Mouse (Mus musculus): Measurements from ENCODE around the gene Gm17545. TPM values are rescaled to one million over a fixed set of nuclear protein-coding genes. Genes with fewer than 3 reads are reported as not detected.

Gene Gm17545
- total and polyA plus RNA-seq, 3 experiments, result not detected

DNA sequence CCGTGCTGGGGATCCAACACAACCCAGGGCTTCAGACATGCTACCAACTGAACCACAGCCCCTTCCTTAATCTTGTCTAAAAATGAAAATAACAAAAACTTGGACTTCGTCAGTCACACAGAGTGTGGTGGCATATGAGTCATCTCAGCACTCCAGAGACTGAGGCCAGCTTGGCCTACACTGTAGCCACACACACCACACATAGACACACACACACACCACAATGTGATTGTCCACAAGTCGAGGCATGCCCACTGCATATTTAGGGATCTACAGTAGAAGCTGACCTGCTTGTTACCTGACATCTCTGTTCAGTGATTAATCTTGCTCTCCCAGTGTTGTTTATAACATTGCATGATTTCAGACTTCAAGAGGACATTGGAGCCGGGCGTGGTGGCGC, 4.9 kb upstream of the Gm17545 start:
- Histone ChIP-seq H3K36me3 (replicated peaks) (peaks cover 92% of the 10 kb centered on the region), H3K27me3 (ENCODE audit: insufficient read depth, low read length) (no peaks in the 10 kb centered on the region), H3K9me3 (replicated peaks) (no peaks in the 10 kb centered on the region), H3K4me1 (ENCODE audit: insufficient read depth, low read depth, low read length) (peaks cover 52% of the 10 kb centered on the region), H3K4me3 (ENCODE audit: low read depth, low read length) (no peak overlapping the region)
- no peak for TF ChIP-seq CTCF (IDR thresholded peaks at IDR 0.05; ENCODE audit: low read depth, low read length)
- TF ChIP-seq POLR2AphosphoS5 (IDR thresholded peaks at IDR 0.05; ENCODE audit: insufficient replicate concordance, low read depth, low read length), result no peak
- no peak for TF ChIP-seq TAL1 (conservative IDR thresholded peaks at IDR 0.05; ENCODE audit: low read depth, low read length)
- no peak for TF ChIP-seq GATA1 (IDR thresholded peaks at IDR 0.05; ENCODE audit: borderline replicate concordance, low read length)
- no peak for ATAC-seq (ENCODE audit: extremely low read depth, insufficient number of reproducible peaks, low FRiP score, poor library complexity, severe bottlenecking)
- no peak for DNase-seq (ENCODE audit: low spot score)

DNA sequence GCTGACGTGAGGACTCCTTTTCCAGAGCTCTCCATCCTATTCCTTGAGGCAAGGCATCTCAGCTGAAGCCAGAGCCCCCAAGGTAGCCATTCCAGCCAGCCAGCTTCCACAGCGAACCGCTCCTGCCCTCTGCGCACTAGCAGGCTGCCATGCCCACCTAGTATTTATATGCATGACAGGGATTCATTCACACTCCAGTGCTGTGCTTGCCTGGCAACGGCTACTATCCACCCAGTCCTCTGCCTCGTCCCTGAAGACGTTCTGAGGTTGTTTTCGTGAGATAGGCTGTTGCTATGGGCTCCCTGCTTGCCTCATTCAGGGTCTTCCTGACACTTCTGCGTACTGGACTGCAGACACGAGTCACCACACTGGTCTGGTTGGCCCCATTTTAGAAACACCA, 1.4 kb upstream of the Gm17545 start:
- no peaks in the 10 kb centered on the region for H3K9me3 ChIP-seq (replicated peaks)
- ATAC-seq (ENCODE audit: extremely low read depth, insufficient number of reproducible peaks, low FRiP score, poor library complexity, severe bottlenecking) (no peak), DNase-seq (ENCODE audit: low spot score) (no peak)
- peaks cover 73% of the 10 kb centered on the region for H3K4me1 ChIP-seq (ENCODE audit: insufficient read depth, low read depth, low read length)
- H3K4me3 ChIP-seq (ENCODE audit: low read depth, low read length), result peak overlapping the region; percentile 39; the same call in 1 of the 2 replicates
- H3K36me3 ChIP-seq (replicated peaks), result peaks cover 94% of the 10 kb centered on the region
- H3K27me3 ChIP-seq (ENCODE audit: insufficient read depth, low read length), result no peaks in the 10 kb centered on the region
- no peak for TF ChIP-seq TAL1 (conservative IDR thresholded peaks at IDR 0.05; ENCODE audit: low read depth, low read length)
- no peak for TF ChIP-seq CTCF (IDR thresholded peaks at IDR 0.05; ENCODE audit: low read depth, low read length)
- TF ChIP-seq POLR2AphosphoS5 (IDR thresholded peaks at IDR 0.05; ENCODE audit: insufficient replicate concordance, low read depth, low read length), result no peak
- no peak for TF ChIP-seq GATA1 (IDR thresholded peaks at IDR 0.05; ENCODE audit: borderline replicate concordance, low read length)

DNA sequence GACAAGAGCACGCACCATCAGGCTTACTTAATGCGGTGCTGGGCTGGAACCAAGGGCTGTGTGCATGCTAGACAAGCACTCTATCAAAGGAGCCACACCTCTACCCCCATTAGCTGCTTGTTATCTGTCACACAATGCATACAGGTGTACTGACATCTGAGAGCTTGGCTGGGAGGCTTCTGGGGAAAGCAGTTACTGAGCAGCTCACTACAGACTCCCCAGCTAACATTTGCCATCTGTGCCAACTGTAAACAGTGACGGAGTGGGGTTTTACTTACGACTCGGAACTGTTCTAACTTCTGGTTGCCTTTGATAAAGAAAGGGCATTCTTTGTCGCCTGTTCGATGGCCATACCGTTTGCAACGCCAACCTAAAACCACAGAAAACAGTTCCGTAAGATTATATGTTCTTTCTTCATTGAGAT, 577 bp upstream of the Gm17545 start:
- Histone ChIP-seq H3K36me3 (replicated peaks) (peaks cover 94% of the 10 kb centered on the region), H3K9me3 (replicated peaks) (no peaks in the 10 kb centered on the region), H3K4me1 (ENCODE audit: insufficient read depth, low read depth, low read length) (peaks cover 74% of the 10 kb centered on the region), H3K27me3 (ENCODE audit: insufficient read depth, low read length) (no peaks in the 10 kb centered on the region), H3K4me3 (ENCODE audit: low read depth, low read length) (no peak overlapping the region; the same call in 1 of the 2 replicates)
- ATAC-seq (ENCODE audit: extremely low read depth, insufficient number of reproducible peaks, low FRiP score, poor library complexity, severe bottlenecking) (peak; percentile 92), DNase-seq (ENCODE audit: low spot score) (peak; percentile 65)
- TF ChIP-seq TAL1 (conservative IDR thresholded peaks at IDR 0.05; ENCODE audit: low read depth, low read length) (peak; percentile 95), POLR2AphosphoS5 (IDR thresholded peaks at IDR 0.05; ENCODE audit: insufficient replicate concordance, low read depth, low read length) (no peak), CTCF (IDR thresholded peaks at IDR 0.05; ENCODE audit: low read depth, low read length) (no peak), GATA2 (IDR thresholded peaks at IDR 0.05; ENCODE audit: borderline replicate concordance, low read depth, low read length) (no peak), GATA1 (IDR thresholded peaks at IDR 0.05; ENCODE audit: borderline replicate concordance, low read length) (no peak)

DNA sequence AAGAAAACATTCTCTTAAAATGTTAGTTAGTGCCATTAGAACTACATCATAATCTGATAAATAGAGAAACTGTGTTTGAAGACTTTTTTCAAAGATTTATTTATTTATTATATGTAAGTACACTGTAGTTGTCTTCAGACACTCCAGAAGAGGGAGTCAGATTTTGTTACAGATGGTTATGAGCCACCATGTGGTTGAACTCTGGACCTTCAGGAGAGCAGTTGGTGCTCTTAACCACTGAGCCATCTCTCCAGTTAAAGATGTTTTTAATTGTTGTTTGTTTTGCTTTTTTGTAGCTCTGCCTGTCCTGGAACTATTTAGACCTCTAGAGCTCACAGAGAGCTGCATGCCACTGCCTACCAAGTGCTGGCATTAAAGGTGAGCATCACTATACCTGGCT, 951 bp downstream of the Gm17545 start:
- peaks cover 94% of the 10 kb centered on the region for H3K36me3 ChIP-seq (replicated peaks)
- DNase-seq (ENCODE audit: low spot score) (no peak), ATAC-seq (ENCODE audit: extremely low read depth, insufficient number of reproducible peaks, low FRiP score, poor library complexity, severe bottlenecking) (no peak)
- H3K4me1 ChIP-seq (ENCODE audit: insufficient read depth, low read depth, low read length), result peaks cover 71% of the 10 kb centered on the region
- no peaks in the 10 kb centered on the region for H3K9me3 ChIP-seq (replicated peaks)
- no peak for TF ChIP-seq GATA2 (IDR thresholded peaks at IDR 0.05; ENCODE audit: borderline replicate concordance, low read depth, low read length)
- no peak for TF ChIP-seq TAL1 (conservative IDR thresholded peaks at IDR 0.05; ENCODE audit: low read depth, low read length)
- no peak for TF ChIP-seq GATA1 (IDR thresholded peaks at IDR 0.05; ENCODE audit: borderline replicate concordance, low read length)
- no peak for TF ChIP-seq CTCF (IDR thresholded peaks at IDR 0.05; ENCODE audit: low read depth, low read length)
- TF ChIP-seq POLR2AphosphoS5 (IDR thresholded peaks at IDR 0.05; ENCODE audit: insufficient replicate concordance, low read depth, low read length), result no peak
- H3K27me3 ChIP-seq (ENCODE audit: insufficient read depth, low read length), result no peaks in the 10 kb centered on the region
- no peak overlapping the region; the same call in 1 of the 2 replicates for H3K4me3 ChIP-seq (ENCODE audit: low read depth, low read length)

DNA sequence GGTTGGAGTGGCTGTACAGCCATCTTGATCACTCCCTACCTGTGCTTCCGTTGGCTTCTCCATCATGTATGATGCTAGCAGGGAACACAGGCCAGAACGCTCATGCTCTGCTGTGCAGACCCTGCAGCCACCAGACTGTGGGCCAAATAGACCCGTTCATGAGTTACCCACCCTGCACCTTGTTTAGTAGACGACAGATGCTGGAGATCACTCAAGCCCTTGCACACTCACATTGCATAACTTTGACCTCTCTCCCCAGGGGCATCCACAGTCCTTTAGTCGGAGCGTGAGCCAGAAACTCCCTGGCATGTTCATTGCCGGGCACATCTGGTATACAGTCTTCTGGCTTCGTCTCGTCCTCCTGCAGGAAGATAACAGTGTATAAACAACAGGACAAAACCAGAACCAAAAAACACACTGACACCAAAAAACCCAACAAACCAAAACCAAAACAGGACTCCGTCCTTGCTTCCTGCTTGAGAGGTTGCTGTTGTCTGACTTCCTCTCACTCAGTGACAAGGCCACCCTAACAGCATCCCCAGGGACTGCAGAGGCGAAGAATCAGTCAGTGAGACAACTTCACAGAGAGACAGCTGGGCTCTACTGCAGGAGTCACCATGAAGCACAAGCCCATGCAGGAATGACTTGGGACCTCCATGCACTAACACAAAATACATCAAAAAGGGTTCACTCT, 3.2 kb downstream of the Gm17545 start:
- no peak for DNase-seq (ENCODE audit: low spot score)
- no peak overlapping the region for H3K4me3 ChIP-seq (ENCODE audit: low read depth, low read length)
- H3K27me3 ChIP-seq (ENCODE audit: insufficient read depth, low read length), result no peaks in the 10 kb centered on the region
- TF ChIP-seq GATA1 (IDR thresholded peaks at IDR 0.05; ENCODE audit: borderline replicate concordance, low read length) (no peak), CTCF (IDR thresholded peaks at IDR 0.05; ENCODE audit: low read depth, low read length) (no peak), GATA2 (IDR thresholded peaks at IDR 0.05; ENCODE audit: borderline replicate concordance, low read depth, low read length) (no peak)
- H3K9me3 ChIP-seq (replicated peaks), result no peaks in the 10 kb centered on the region
- H3K4me1 ChIP-seq (ENCODE audit: insufficient read depth, low read depth, low read length), result peaks cover 60% of the 10 kb centered on the region
- peaks cover 94% of the 10 kb centered on the region for H3K36me3 ChIP-seq (replicated peaks)
- no peak for ATAC-seq (ENCODE audit: extremely low read depth, insufficient number of reproducible peaks, low FRiP score, poor library complexity, severe bottlenecking)

DNA sequence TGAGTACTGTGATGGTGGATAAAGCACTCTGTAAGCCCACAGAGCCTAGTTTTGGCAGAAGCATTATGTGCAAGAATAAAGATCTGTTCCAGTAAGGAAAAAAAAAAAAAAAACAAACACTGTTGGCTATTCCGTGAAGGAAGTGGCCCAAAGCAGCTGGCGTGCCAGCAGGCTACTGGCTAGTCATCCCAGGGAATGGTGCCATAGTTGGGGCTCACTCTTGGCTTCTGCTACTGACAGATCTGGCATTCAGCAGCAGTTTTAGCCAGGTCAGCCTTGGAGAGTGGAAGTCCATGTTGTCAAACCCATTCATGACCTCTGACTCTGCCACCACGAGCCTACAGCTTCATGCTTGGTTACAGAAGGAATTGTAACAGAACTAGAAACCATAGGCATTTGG, 7.9 kb downstream of the Gm17545 start:
- peaks cover 94% of the 10 kb centered on the region for H3K36me3 ChIP-seq (replicated peaks)
- TF ChIP-seq TAL1 (conservative IDR thresholded peaks at IDR 0.05; ENCODE audit: low read depth, low read length) (no peak), POLR2AphosphoS5 (IDR thresholded peaks at IDR 0.05; ENCODE audit: insufficient replicate concordance, low read depth, low read length) (no peak), GATA1 (IDR thresholded peaks at IDR 0.05; ENCODE audit: borderline replicate concordance, low read length) (no peak), GATA2 (IDR thresholded peaks at IDR 0.05; ENCODE audit: borderline replicate concordance, low read depth, low read length) (no peak), CTCF (IDR thresholded peaks at IDR 0.05; ENCODE audit: low read depth, low read length) (no peak)
- H3K9me3 ChIP-seq (replicated peaks), result no peaks in the 10 kb centered on the region
- H3K4me3 ChIP-seq (ENCODE audit: low read depth, low read length), result no peak overlapping the region
- ATAC-seq (ENCODE audit: extremely low read depth, insufficient number of reproducible peaks, low FRiP score, poor library complexity, severe bottlenecking) (no peak), DNase-seq (ENCODE audit: low spot score) (no peak)
- H3K4me1 ChIP-seq (ENCODE audit: insufficient read depth, low read depth, low read length), result peaks cover 32% of the 10 kb centered on the region
- H3K27me3 ChIP-seq (ENCODE audit: insufficient read depth, low read length), result no peaks in the 10 kb centered on the region

Measured in G1E (cell line).